Mouse (Mus musculus) thymus, adult 2 months (tissue): ENCODE data around the gene Pimreg. TPM values are rescaled to one million over a fixed set of nuclear protein-coding genes. Genes with fewer than 3 reads are reported as not detected.

Experiments used
- DNase-seq: peaks from one replicate; pipeline ENCODE4 v3.0.0; 2021
- H3K27ac ChIP-seq: fragments of 200-500 bp; 2 replicates; pipeline ENCODE4 v1.5.1; 2012; ENCODE audit warnings: low read length, control low read depth; ENCODE audit not compliant: control insufficient read depth, insufficient read depth
- H3K27me3 ChIP-seq: fragments of 200-500 bp; 2 replicates; pipeline ENCODE4 v1.6.1; 2012; ENCODE audit warnings: mild to moderate bottlenecking, low read length, moderate library complexity, mixed read lengths; ENCODE audit not compliant: control insufficient read depth, insufficient read depth
- H3K36me3 ChIP-seq: fragments of 200-500 bp; 2 replicates; pipeline ENCODE4 v1.6.1; 2012; ENCODE audit warnings: mild to moderate bottlenecking, low read length, moderate library complexity; ENCODE audit not compliant: control insufficient read depth, insufficient read depth
- H3K4me1 ChIP-seq: fragments of 200-500 bp; replicated peaks from 2 replicates; pipeline ENCODE4 v1.6.1; 2012; ENCODE audit warnings: low read length; ENCODE audit not compliant: control insufficient read depth, insufficient read depth
- H3K4me3 ChIP-seq: fragments of 200-500 bp; 2 replicates; pipeline ENCODE4 v1.5.1; 2012; ENCODE audit warnings: mild to moderate bottlenecking, low read length, control low read depth, moderate library complexity; ENCODE audit not compliant: control insufficient read depth, insufficient read depth
- CTCF ChIP-seq: fragments of 200-500 bp; IDR thresholded peaks from 2 replicates; pipeline ENCODE4 v1.5.1; 2012; ENCODE audit warnings: mild to moderate bottlenecking, control low read depth, low read length, moderate library complexity, borderline replicate concordance; ENCODE audit not compliant: control insufficient read depth, poor library complexity, insufficient read depth; ENCODE audit errors: extremely low read depth
- POLR2A ChIP-seq: fragments of 200-500 bp; IDR thresholded peaks from 2 replicates; pipeline ENCODE4 v1.6.1; 2012; ENCODE audit warnings: mild to moderate bottlenecking, low read length, control low read depth, moderate library complexity; ENCODE audit not compliant: control insufficient read depth, poor library complexity, insufficient read depth; ENCODE audit errors: extremely low read depth
- WGBS: fragments of 180-500 bp; shearing (Covaris S2); methylation state at CpG from one replicate; pipeline ENCODE4 v1.1.7; 2018; 5-methylcytosine and 5-hydroxymethylcytosine counted together
- polyA plus RNA-seq: library from polyadenylated mRNA; depleted of rRNA; stranded (reverse); fragments of >200 nt; gene quantifications from 2 replicates; pipeline ENCODE4 v1.2.3, GENCODE M21; 2012

The Pimreg gene
- polyA plus RNA-seq, 1 experiment: 40.8 TPM

DNA sequence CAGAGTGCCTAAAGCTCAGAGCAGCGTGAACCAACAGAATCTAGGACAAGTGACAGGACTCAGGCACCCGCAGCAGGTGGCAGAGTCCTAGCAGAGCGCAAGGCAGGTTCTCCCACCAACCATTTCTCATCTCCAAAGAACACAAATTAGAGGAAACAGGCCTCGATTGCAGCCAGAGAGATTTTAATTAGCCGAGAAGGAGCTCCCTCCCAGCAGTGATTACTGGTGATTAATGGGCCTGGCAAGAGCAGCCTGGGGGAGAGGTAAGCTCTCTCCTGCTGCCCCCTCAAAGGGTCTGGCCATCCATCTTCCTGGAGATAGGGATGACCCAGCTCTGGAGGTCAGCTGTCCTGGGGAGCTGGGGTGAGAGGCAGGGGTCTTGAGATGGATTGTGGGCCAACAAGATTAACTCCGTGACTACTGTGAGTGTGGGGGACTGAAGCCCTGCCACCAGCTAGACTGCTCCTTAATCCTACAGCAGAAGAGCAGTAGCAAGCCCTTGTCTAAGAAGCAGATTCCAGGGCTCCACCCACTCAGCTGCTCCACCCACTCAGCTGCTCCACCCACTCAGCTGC, 30.6 kb downstream of the Pimreg start:
- Histone ChIP-seq H3K27me3 (no peaks in the 10 kb centered on the region), H3K27ac (no peak overlapping the region), H3K36me3 (no peaks in the 10 kb centered on the region), H3K4me3 (no peak overlapping the region), H3K4me1 (no peaks in the 10 kb centered on the region)
- no peak for DNase-seq
- TF ChIP-seq CTCF: no peak
- 75% methylated on average over 6 of the region's 6 CpGs for whole genome bisulfite sequencing

- TF ChIP-seq CTCF (no peak), POLR2A (no peak)
- no peaks in the 10 kb centered on the region for H3K27me3 ChIP-seq
- H3K4me1 ChIP-seq: no peaks in the 10 kb centered on the region
- H3K36me3 ChIP-seq: no peaks in the 10 kb centered on the region
- no peak for DNase-seq
- WGBS: 88% methylated on average over 13 of the region's 13 CpGs
- no peak overlapping the region for H3K27ac ChIP-seq
- H3K4me3 ChIP-seq: no peak overlapping the region
These were observed 32.4 kb downstream of the Pimreg start for GRCm38 (mm10) chr11:72074230-72074629.

DNA sequence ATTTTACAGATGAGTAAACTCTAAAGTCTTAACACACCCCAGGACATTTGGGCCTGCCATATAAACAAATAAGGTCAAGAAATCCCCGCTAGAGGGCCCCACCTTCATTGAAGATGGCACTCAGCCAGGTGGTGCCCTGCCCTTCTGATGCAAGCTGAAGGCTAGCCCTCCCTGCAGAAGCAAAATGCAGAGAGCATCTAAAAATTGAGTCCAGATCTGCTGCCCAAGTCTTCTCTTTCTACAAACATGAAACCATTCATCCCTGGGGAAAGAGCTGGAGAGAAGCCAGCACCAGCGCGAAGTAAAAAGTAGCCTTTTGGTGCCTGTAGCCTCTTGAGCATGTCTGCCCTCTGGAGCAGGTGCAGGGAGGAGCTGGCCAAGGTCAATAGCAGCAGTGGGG, 36.2 kb downstream of the Pimreg start:
- WGBS: 61% methylated on average over 3 of the region's 3 CpGs
- Histone ChIP-seq H3K27ac (no peak overlapping the region), H3K4me1 (no peaks in the 10 kb centered on the region), H3K27me3 (no peaks in the 10 kb centered on the region), H3K4me3 (no peak overlapping the region), H3K36me3 (no peaks in the 10 kb centered on the region)
- TF ChIP-seq CTCF (no peak), POLR2A (no peak)
- DNase-seq: no peak

DNA sequence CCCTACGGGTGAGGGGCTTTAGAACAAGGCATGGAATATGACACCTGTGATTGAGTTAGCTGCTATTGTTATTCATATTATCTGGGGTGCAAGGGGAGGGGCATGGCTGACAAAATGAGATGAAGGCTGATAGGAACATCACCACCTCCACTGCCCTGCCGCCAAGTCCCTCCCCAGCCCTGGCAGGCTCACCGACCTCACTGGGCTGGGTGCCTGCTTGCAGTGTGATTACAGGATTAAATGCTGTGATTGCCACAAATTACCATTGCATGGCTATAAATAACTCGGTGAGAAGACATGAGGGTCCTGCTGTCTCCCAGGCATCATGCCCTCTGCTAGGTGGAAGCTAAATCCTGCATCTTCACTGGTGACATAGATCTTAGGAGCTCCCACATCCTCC, 36.8 kb downstream of the Pimreg start:
- TF ChIP-seq CTCF (no peak), POLR2A (no peak)
- H3K27me3 ChIP-seq: no peaks in the 10 kb centered on the region
- no peak overlapping the region for H3K27ac ChIP-seq
- no peaks in the 10 kb centered on the region for H3K36me3 ChIP-seq
- no peaks in the 10 kb centered on the region for H3K4me1 ChIP-seq
- no peak for DNase-seq
- WGBS: 71% methylated on average over 4 of the region's 4 CpGs
- no peak overlapping the region for H3K4me3 ChIP-seq

- no peaks in the 10 kb centered on the region for H3K36me3 ChIP-seq
- H3K27me3 ChIP-seq: no peaks in the 10 kb centered on the region
- H3K27ac ChIP-seq: no peak overlapping the region
- 95% methylated on average over 6 of the region's 6 CpGs for WGBS
- TF ChIP-seq POLR2A: no peak
- no peak for TF ChIP-seq CTCF
- no peak for DNase-seq
- H3K4me3 ChIP-seq: no peak overlapping the region
- no peaks in the 10 kb centered on the region for H3K4me1 ChIP-seq
These were observed 38.6 kb downstream of the Pimreg start for GRCm38 (mm10) chr11:72080461-72080860.

DNA sequence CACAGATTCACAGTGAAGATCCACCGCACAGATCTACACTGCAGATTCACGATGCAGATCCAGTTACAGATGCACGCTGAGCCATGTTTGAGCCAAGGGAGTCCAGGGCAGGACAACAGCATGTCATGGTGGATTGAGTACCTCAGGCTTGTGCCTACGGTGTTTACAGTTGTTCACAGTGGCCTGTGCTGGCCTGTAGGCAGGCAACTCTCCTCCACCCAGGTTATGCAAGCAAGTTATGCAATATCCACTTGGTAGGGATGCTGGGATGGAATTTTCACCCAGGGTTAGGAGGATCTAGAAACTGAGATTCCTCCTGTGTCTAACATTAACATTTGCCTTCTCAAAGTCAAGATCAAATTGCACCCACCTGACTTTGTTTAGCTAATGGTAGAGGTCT, 40.8 kb downstream of the Pimreg start:
- TF ChIP-seq CTCF (no peak), POLR2A (no peak)
- no peak overlapping the region for H3K27ac ChIP-seq
- H3K27me3 ChIP-seq: no peaks in the 10 kb centered on the region
- no peaks in the 10 kb centered on the region for H3K4me1 ChIP-seq
- no peak overlapping the region for H3K4me3 ChIP-seq
- DNase-seq: no peak
- H3K36me3 ChIP-seq: no peaks in the 10 kb centered on the region
- 90% methylated on average over 4 of the region's 4 CpGs for WGBS

- H3K27me3 ChIP-seq: no peaks in the 10 kb centered on the region
- TF ChIP-seq POLR2A (no peak), CTCF (no peak)
- WGBS: 97% methylated on average over 15 of the region's 15 CpGs
- H3K36me3 ChIP-seq: no peaks in the 10 kb centered on the region
- no peak for DNase-seq
- H3K27ac ChIP-seq: no peak overlapping the region
- no peak overlapping the region for H3K4me3 ChIP-seq
- H3K4me1 ChIP-seq: no peaks in the 10 kb centered on the region
These were observed 42.5 kb downstream of the Pimreg start for GRCm38 (mm10) chr11:72084337-72084736.
